Mouse (Mus musculus) cerebellum, adult 11-12 months (tissue): ENCODE measurements around the gene Orai1.

Experiments
- DNase-seq: peaks from one replicate; pipeline ENCODE4 v3.0.0; 2022

Orai1 gene

GRCm38 (mm10) chr5:123075576-123076418, 60.9 kb downstream of the Orai1 start:
- peak; percentile 96 for DNase-seq

- no peak for DNase-seq
Observed at GRCm38 (mm10) chr5:123076419-123077281, 61.8 kb downstream of the Orai1 start.

- DNase-seq, result no peak
Observed at GRCm38 (mm10) chr5:123079568-123079967, 64.7 kb downstream of the Orai1 start.

- DNase-seq, result no peak
Observed at GRCm38 (mm10) chr5:123080041-123080440, 65.2 kb downstream of the Orai1 start.
